Mouse (Mus musculus) liver, adult 2 months (tissue): ENCODE data around the gene 6330409D20Rik. TPM values are rescaled to one million over a fixed set of nuclear protein-coding genes. Genes with fewer than 3 reads are reported as not detected.

Source experiments
- DNase-seq: peaks from one replicate; pipeline ENCODE4 v3.0.0-alpha.2; 2011; ENCODE audit warnings: low read depth, low spot score; ENCODE audit errors: extremely low read depth
- H3K27ac ChIP-seq: fragments of 200-500 bp; replicated peaks from 2 replicates; pipeline ENCODE4 v1.5.1; 2012; ENCODE audit warnings: low read depth, mild to moderate bottlenecking, control low read depth, inconsistent platforms, low read length; ENCODE audit not compliant: insufficient read depth
- H3K27me3 ChIP-seq: fragments of 200-500 bp; 2 replicates; pipeline ENCODE4 v1.6.1; 2012; ENCODE audit warnings: mild to moderate bottlenecking, moderate library complexity, low read length, inconsistent platforms; ENCODE audit not compliant: control insufficient read depth, insufficient read depth
- H3K36me3 ChIP-seq: fragments of 200-500 bp; 2 replicates; pipeline ENCODE4 v1.6.1; 2012; ENCODE audit warnings: low read length, inconsistent platforms; ENCODE audit not compliant: control insufficient read depth, insufficient read depth
- H3K4me1 ChIP-seq: fragments of 200-500 bp; 2 replicates; pipeline ENCODE4 v1.6.1; 2011; ENCODE audit warnings: low read length; ENCODE audit not compliant: control insufficient read depth, insufficient read depth
- H3K4me3 ChIP-seq: fragments of 200-500 bp; 2 replicates; pipeline ENCODE4 v1.5.1; 2011; ENCODE audit warnings: low read depth, mild to moderate bottlenecking, control low read depth, low read length, moderate library complexity; ENCODE audit not compliant: insufficient read depth
- H3K79me2 ChIP-seq: fragments of 200-500 bp; 2 replicates; pipeline ENCODE4 v1.6.1; 2012; ENCODE audit warnings: inconsistent platforms, mild to moderate bottlenecking, low read length, moderate library complexity; ENCODE audit not compliant: control insufficient read depth, insufficient read depth
- H3K9ac ChIP-seq: fragments of 200-500 bp; 2 replicates; pipeline ENCODE4 v1.6.1; 2012; ENCODE audit warnings: low read depth, mild to moderate bottlenecking, control low read depth, inconsistent platforms, low read length
- CTCF ChIP-seq: fragments of 200-500 bp; IDR thresholded peaks from 2 replicates; pipeline ENCODE4 v1.5.1; 2011; ENCODE audit warnings: low read depth, low read length, control low read depth
- POLR2A ChIP-seq: fragments of 200-500 bp; IDR thresholded peaks from 2 replicates; pipeline ENCODE4 v1.6.1; 2011; ENCODE audit warnings: low read length, control low read depth; ENCODE audit not compliant: insufficient read depth; ENCODE audit errors: extremely low read depth
- WGBS: fragments of 180-500 bp; shearing (Covaris S2); methylation state at CpG from one replicate; pipeline ENCODE4 v1.1.7; 2018; 5-methylcytosine and 5-hydroxymethylcytosine counted together
- polyA plus RNA-seq: library from polyadenylated mRNA; depleted of rRNA; stranded (reverse); fragments of >200 nt; gene quantifications from 2 replicates; pipeline ENCODE4 v1.2.3, GENCODE M21; 2012
- total RNA-seq: library from RNA; depleted of rRNA; stranded (reverse); fragments of >200 nt; gene quantifications from 2 replicates; pipeline ENCODE4 v1.2.3, GENCODE M21; 2014

Gene 6330409D20Rik
- total and polyA plus RNA-seq, 2 experiments, result not detected

DNA sequence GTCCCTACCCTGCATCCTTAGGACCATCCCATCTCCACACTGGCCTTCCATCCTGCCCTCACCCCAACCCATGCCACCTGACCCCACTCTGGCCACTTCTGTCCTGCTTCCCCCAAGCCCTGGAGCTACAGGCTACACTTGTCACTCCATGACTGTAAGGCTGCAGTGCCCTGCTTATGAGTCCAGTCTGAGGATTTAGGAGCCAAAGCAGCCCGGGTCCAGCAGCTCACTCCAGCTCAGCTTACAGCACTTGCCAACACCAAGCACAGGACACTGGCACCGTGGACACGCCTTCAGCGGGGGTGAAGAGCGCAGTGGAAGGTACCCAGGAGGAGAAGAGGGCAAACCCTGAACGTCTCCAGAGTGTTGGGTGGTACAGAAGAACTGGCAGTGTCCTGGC, 33.8 kb downstream of the 6330409D20Rik start:
- Histone ChIP-seq H3K4me3 (no peak overlapping the region), H3K79me2 (peaks cover 36% of the 10 kb centered on the region), H3K9ac (no peak overlapping the region), H3K4me1 (peaks cover 12% of the 10 kb centered on the region), H3K27ac (no peak overlapping the region), H3K27me3 (no peaks in the 10 kb centered on the region), H3K36me3 (peaks cover 36% of the 10 kb centered on the region)
- WGBS, result 78% methylated on average over 6 of the region's 6 CpGs
- no peak for DNase-seq
- TF ChIP-seq CTCF (no peak), POLR2A (no peak)

DNA sequence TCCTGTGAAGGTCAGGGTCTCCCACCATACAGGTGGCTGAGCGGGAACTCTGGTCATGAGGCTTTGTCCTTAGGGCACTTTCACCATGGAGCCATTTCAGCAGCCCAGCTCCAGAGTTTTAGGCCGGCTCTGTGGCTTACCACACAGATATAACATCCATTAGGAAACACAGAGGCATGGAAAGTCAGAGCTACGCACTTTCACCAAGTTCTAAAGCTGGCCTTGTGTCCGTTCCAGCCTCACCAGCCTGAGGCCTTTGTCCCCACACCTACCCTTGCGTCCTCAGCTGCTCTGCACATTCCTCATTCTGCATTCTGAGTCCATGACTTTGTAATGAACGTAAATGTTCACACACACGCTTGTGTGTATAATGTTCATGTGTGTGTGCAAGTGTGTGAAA, 35.8 kb downstream of the 6330409D20Rik start:
- H3K9ac ChIP-seq, result peak overlapping the region; percentile 3; the same call in 1 of the 2 replicates
- TF ChIP-seq POLR2A (no peak), CTCF (no peak)
- peaks cover 32% of the 10 kb centered on the region for H3K79me2 ChIP-seq
- peaks cover 14% of the 10 kb centered on the region for H3K4me1 ChIP-seq
- H3K36me3 ChIP-seq, result peaks cover 35% of the 10 kb centered on the region
- H3K27ac ChIP-seq, result peak overlapping the region; percentile 78
- 56% methylated on average over 7 of the region's 7 CpGs for WGBS
- no peaks in the 10 kb centered on the region for H3K27me3 ChIP-seq
- DNase-seq, result peak; percentile 61
- H3K4me3 ChIP-seq, result no peak overlapping the region

DNA sequence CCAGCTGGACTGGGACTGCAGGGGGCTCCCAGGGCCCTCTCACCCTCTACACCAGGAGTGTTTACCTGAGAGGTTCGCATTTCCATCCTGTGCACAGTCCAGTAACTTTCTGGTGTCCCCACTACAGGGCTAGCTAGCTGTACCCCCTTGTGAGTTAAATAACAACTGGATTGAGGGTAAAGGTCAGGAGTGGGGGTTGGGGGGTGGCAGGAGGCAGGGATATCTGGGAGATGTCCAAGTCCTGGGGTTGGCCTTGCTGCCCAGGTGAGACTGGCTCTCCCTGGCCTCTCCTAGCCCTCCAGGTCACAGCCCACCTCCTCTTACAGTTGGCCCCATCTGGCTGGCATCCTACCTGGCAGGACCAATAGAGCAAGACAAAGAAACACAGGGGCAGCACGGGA, 36.8 kb downstream of the 6330409D20Rik start, which contains the start of gene Fpgs:
TSS of gene Fpgs (minus strand) at position 125 of the 401 bp plus-strand sequence.
- peak within 1 kb of the TSS; percentile 71 for H3K4me3 ChIP-seq

DNA sequence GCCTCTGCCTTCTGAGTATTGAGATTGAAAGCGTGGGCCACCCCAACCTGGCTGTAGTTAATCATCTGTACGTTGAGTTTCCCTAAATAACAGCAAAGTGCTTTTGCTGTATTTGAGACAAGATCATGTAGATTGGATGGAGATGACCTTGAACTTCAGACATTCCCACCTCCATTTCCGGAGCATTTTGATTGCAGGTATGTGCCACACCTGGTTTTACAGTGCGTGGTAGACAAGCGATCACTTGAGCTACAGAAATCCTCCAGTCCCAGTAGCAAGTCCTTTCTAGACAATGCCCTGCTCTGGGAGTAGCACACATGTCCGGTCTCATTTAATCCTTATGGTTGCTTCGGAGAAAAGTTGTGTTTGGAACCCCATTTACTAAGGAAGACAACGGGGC, 37.8 kb downstream of the 6330409D20Rik start:
- DNase-seq, result peak; percentile 68

More for the DNA sequence above, 36.8 kb downstream of the 6330409D20Rik start, which contains the start of gene Fpgs:
- Histone ChIP-seq H3K9ac (peak within 1 kb of the TSS; percentile 83), H3K27me3 (no peaks in the 10 kb centered on the region), H3K79me2 (peaks cover 28% of the 10 kb centered on the region; the same call in 1 of the 2 replicates), H3K36me3 (peaks cover 26% of the 10 kb centered on the region), H3K27ac (peak within 1 kb of the TSS; percentile 98), H3K4me1 (peaks cover 21% of the 10 kb centered on the region)
- 22% methylated on average over 2 of the region's 2 CpGs for WGBS
- TF ChIP-seq POLR2A (peak; percentile 77; the same call in 1 of the 2 replicates), CTCF (no peak)
- DNase-seq, result peak; percentile 99

DNA sequence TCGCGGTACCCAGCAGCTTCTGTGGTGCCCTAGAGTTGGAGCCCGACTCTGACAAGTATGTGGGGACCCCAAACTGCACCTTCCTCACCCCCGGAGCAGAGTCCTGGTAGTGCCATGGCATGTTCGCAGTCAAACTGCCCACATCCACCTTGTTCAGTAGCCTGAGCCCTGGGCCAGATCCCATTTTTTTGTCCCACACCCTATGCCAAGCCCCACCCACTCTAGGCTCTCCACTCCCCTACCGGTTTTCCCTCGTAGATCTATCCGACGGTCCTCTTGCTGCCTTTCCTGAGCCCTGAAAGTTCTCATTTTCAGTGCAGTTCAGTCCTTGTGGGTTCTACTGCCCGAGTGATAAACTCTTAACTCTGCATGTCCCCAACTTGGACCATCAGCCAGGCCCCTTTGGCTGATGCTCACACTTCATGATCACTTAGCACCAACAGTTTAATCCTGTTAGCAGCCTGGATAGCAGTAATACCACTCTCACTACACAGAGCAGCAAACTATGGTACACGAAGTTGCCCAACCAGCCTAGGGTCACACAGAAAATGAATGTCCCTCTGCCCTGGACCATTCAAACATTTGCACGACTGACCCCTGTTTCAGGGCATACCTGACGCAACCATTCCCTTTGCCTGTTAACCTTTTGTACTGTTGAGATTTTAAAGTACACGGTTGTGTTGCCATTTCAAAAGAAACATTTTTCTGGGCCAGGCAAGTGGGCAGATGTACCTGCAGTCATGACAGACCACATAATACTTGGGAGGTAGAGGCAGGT, 39.7 kb downstream of the 6330409D20Rik start:
- Histone ChIP-seq H3K4me3 (peak overlapping the region; percentile 71), H3K27me3 (no peaks in the 10 kb centered on the region), H3K27ac (peak overlapping the region; percentile 98), H3K36me3 (peaks cover 12% of the 10 kb centered on the region), H3K4me1 (peaks cover 35% of the 10 kb centered on the region), H3K79me2 (peaks cover 17% of the 10 kb centered on the region; the same call in 1 of the 2 replicates), H3K9ac (peak overlapping the region; percentile 83)
- 26% methylated on average over 14 of the region's 14 CpGs for WGBS
- TF ChIP-seq CTCF, result no peak
- 0 out of 2 replicates have a peak, but pooled peaks have one; percentile 21 for TF ChIP-seq POLR2A
- peak; percentile 97 for DNase-seq

More for the DNA sequence above, 37.8 kb downstream of the 6330409D20Rik start:
- 33% methylated on average over 8 of the region's 8 CpGs for WGBS
- Histone ChIP-seq H3K79me2 (peaks cover 23% of the 10 kb centered on the region; the same call in 1 of the 2 replicates), H3K4me1 (peaks cover 23% of the 10 kb centered on the region), H3K9ac (peak overlapping the region; percentile 83), H3K27ac (peak overlapping the region; percentile 98), H3K36me3 (peaks cover 20% of the 10 kb centered on the region), H3K4me3 (peak overlapping the region; percentile 71), H3K27me3 (no peaks in the 10 kb centered on the region)
- TF ChIP-seq CTCF, result no peak
- TF ChIP-seq POLR2A, result no peak
